8 mouse cellular contexts compared by ENCODE assay signal in the genomic region with DNA sequence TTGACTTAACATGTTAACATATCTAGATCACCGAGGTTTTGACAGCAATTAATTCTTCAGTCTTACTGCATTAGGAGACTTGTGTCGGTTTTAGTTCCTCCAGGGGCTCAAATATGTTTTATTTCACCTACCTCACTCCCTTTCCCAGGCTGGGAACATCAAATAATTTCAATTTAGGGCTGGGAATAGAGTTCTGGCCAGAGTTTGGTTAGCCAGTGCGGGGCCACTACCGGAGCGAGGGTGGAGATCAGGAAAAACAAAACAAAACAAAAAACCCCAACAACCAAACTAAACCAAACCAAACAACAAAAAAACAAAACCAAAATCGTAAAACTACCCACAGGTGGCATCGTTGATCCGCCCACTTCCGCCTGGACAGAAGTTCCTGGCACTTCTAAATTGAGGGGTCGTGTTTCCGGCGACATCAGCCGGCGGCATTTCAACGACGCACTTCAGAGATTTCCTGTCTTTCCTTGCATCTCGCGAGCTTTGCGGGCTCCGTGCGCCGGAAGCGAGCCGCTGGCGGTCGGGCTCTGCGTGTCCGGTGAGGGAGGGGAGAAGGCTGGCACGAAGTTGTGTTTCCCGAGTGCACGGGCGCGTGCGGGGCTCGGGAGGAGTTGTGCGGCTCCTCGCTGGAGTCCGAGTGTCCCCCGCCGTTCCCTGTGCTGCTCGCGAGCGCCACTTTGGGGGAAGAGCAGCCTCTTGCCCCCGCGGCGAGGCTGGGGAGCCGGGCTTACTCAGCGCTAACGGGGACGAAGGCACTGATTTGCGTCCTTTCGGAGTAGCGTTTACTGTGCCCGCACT. TPM values are rescaled to one million over a fixed set of nuclear protein-coding genes. Genes with fewer than 3 reads are reported as not detected.
DNase-seq lines count a peak whose midpoint lies in the region; ATAC-seq lines count a peak whose summit lies in the region.

Ssbp1 (plus strand) TSS at position 437 of the 804 bp plus-strand sequence.

- peak within 1 kb of the TSS; percentile 48 for H3K4me2 ChIP-seq in hindbrain, embryonic 11.5 days (replicated peaks; ENCODE audit: low read depth, low read length)

- H3K4me1 ChIP-seq in hindbrain, embryonic 11.5 days (replicated peaks; ENCODE audit: control insufficient read depth, insufficient read depth, low read length): no peaks in the 10 kb centered on the region

- no peaks in the 10 kb centered on the region for H3K9me3 ChIP-seq in hindbrain, embryonic 11.5 days (ENCODE audit: control insufficient read depth, low read length)

- under 1% methylated on average over 54 of the region's 54 CpGs for WGBS in hindbrain, embryonic 11.5 days

- H3K27me3 ChIP-seq in hindbrain, embryonic 11.5 days (ENCODE audit: control insufficient read depth, insufficient read depth, low read length): no peaks in the 10 kb centered on the region

- peak; percentile 95 for DNase-seq in Muller cell, postnatal 12 days (ENCODE audit: inconsistent ontology term)
- peak; percentile 91 for DNase-seq in cerebellum, adult 9-11 months
- peak; percentile 82 to 95 for DNase-seq in frontal cortex, adult 2 months (ENCODE audit: extremely low spot score in 1 of 2, low spot score in 1 of 2)
- peak; percentile 96 for DNase-seq in hindbrain, embryonic 11.5 days (ENCODE audit: low spot score)
- peak; percentile 90 to 92 for DNase-seq in layer of hippocampus, postnatal 10 days (ENCODE audit: low spot score in 2 of 2)
- peak; percentile 96 for DNase-seq in lung, postnatal 10 days
- peak; percentile 88 for DNase-seq in ovary, postnatal 36 days (ENCODE audit: low spot score)
- DNase-seq in thymus, postnatal 25 days: peak; percentile 93

- ATAC-seq in hindbrain, embryonic 11.5 days (ENCODE audit: low FRiP score): peak; percentile 96

- H3K9ac ChIP-seq in hindbrain, embryonic 11.5 days (ENCODE audit: low read depth, low read length): peak within 1 kb of the TSS; percentile 93

- peaks cover 7% of the 10 kb centered on the region; the same call in 1 of the 2 replicates for H3K36me3 ChIP-seq in hindbrain, embryonic 11.5 days (ENCODE audit: control insufficient read depth, insufficient read depth, low read length)

- H3K27ac ChIP-seq in hindbrain, embryonic 11.5 days (ENCODE audit: low read depth, low read length): peak within 1 kb of the TSS; percentile 92

- peak within 1 kb of the TSS; percentile 79 for H3K4me3 ChIP-seq in hindbrain, embryonic 11.5 days (ENCODE audit: low read depth, low read length)

RNA-seq across cellular contexts. Expression of gene Ssbp1, which starts in this region (rescaled TPM):
- polyA plus RNA-seq in frontal cortex, adult 2 months (2012; rRNA removed): 55.2 and 61.3 TPM in 2 replicates
- polyA plus RNA-seq in hindbrain, embryonic 11.5 days (2014; fragmentation: Nextera tagmentation; extraction: Ambion mirVana): 167 and 171 TPM in 2 replicates
- 10 to 100 TPM; 36.9 to 37.5 TPM for total RNA-seq in layer of hippocampus, postnatal 10 days (2021)

Comparison
In these comparisons a context has a peak if more than half of its experiments do, and no peak if none do; other contexts are left out.
1. Peak in every context shown above with its lines: DNase-seq, ATAC-seq, H3K4me3 ChIP-seq and H3K27ac ChIP-seq.